Mouse (Mus musculus) midbrain, postnatal 0 days (tissue): ENCODE measurements at regions not wholly inside any gene's neighbourhood (a gene's known extent, or its start where the extent isn't known, plus 50 kb on each side); places are given as distances from the start of the nearest gene placed in this dataset.

Experiments used
- ATAC-seq: fragments of 200-750 bp; cut with Nextera tagmentation; 2 replicates; pipeline ENCODE4 v1.8.0; 2017; ENCODE audit warnings: moderate number of reproducible peaks, mild to moderate bottlenecking, moderate TSS enrichment, moderate library complexity; ENCODE audit not compliant: low FRiP score
- DNase-seq: peaks from one replicate; pipeline ENCODE4 v3.0.0-alpha.2; 2015; ENCODE audit warnings: low spot score
- H3K27ac ChIP-seq: fragments of 300-500 bp; sonication (generic); 2 replicates; pipeline ENCODE4 v1.5.1; 2014; ENCODE audit warnings: low read depth, mild to moderate bottlenecking, low read length, mixed read lengths
- H3K27me3 ChIP-seq: fragments of 300-500 bp; sonication (generic); 2 replicates; pipeline ENCODE4 v1.6.1; 2014; ENCODE audit warnings: low read length, control low read depth, mixed read lengths; ENCODE audit not compliant: insufficient read depth
- H3K36me3 ChIP-seq: fragments of 300-500 bp; sonication (generic); 2 replicates; pipeline ENCODE4 v1.6.1; 2014; ENCODE audit warnings: low read length, control low read depth, mixed read lengths; ENCODE audit not compliant: insufficient read depth
- H3K4me1 ChIP-seq: fragments of 300-500 bp; sonication (generic); 2 replicates; pipeline ENCODE4 v1.6.1; 2014; ENCODE audit warnings: mild to moderate bottlenecking, control low read depth, antibody characterized with exemption, low read length, mixed read lengths; ENCODE audit not compliant: insufficient read depth
- H3K4me2 ChIP-seq: fragments of 300-500 bp; sonication (generic); 2 replicates; pipeline ENCODE4 v1.6.1; 2014; ENCODE audit warnings: low read depth, mild to moderate bottlenecking, low read length, mixed read lengths; ENCODE audit not compliant: poor library complexity, severe bottlenecking
- H3K4me3 ChIP-seq: fragments of 300-500 bp; sonication (generic); 2 replicates; pipeline ENCODE4 v1.5.1; 2014; ENCODE audit warnings: low read depth, mild to moderate bottlenecking, low read length, moderate library complexity
- H3K9ac ChIP-seq: fragments of 300-500 bp; sonication (generic); replicated peaks from 2 replicates; pipeline ENCODE4 v1.6.1; 2014; ENCODE audit warnings: mild to moderate bottlenecking, low read length, moderate library complexity, mixed read lengths; ENCODE audit not compliant: poor library complexity, severe bottlenecking
- H3K9me3 ChIP-seq: fragments of 300-500 bp; sonication (generic); 2 replicates; pipeline ENCODE4 v1.6.1; 2016; ENCODE audit warnings: low read length, control low read depth
- CTCF ChIP-seq: IDR thresholded peaks from 2 replicates; pipeline ENCODE4 v1.5.1; 2016; ENCODE audit warnings: antibody characterized with exemption, mild to moderate bottlenecking
- WGBS: fragments of 180-500 bp; shearing (Covaris S2); extraction: QIAGEN DNeasy Blood & Tissue Kit; methylation state at CpG from one replicate; pipeline ENCODE4 v1.1.7; 2014; 5-methylcytosine and 5-hydroxymethylcytosine counted together

DNA sequence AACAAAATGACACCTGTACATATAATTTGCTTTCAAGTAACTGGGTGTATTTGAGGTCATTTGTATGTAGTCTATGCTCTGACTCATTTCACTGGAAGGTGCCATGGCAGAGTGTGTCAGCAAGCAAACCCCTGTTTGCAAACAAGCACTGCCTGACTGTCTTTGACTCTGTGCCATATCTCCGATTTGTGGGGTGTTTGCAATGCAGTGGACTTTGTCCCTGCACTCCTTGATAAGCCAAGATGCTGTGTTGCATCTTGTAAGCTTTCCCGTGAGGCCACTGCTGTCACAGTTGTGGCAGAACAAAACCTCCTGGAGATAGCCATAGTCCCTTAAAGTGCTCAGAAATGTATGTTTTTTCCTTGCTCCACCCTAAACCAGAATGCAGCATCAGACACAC, 165.7 kb upstream of the Smarca2 start:
- Histone ChIP-seq H3K9me3 (no peaks in the 10 kb centered on the region), H3K27ac (no peak overlapping the region), H3K27me3 (no peaks in the 10 kb centered on the region), H3K4me1 (no peaks in the 10 kb centered on the region), H3K36me3 (no peaks in the 10 kb centered on the region), H3K4me2 (no peak overlapping the region), H3K9ac (no peak overlapping the region), H3K4me3 (no peak overlapping the region)
- 86% methylated on average over 2 of the region's 2 CpGs for WGBS
- no peak for ATAC-seq
- no peak for DNase-seq
- no peak for TF ChIP-seq CTCF

DNA sequence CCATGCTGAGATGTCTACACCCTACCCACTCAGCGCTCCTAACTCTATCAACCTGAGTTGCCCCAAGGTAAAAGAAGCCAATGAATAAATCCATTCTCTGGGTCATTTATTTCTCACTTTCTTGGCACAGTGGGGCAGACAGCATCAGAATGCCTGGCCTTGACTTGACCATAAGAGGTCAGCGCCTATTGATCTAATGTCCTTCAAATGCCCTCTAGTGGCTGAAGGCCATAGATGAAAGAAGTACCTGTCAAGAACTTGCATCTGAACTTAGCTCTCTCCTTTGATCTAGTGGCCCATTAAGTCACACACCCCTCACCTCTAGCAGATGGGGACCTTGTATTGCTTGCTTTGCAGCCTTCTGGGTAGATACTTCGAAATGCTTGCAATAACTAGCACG, 159.5 kb upstream of the Smarca2 start:
- H3K36me3 ChIP-seq = no peaks in the 10 kb centered on the region
- H3K4me2 ChIP-seq = no peak overlapping the region
- H3K4me3 ChIP-seq = no peak overlapping the region
- ATAC-seq (no peak), DNase-seq (no peak)
- no peak overlapping the region for H3K9ac ChIP-seq
- peak; percentile 13; the same call in 1 of the 2 replicates for TF ChIP-seq CTCF
- H3K27me3 ChIP-seq = no peaks in the 10 kb centered on the region
- no peak overlapping the region for H3K27ac ChIP-seq
- H3K4me1 ChIP-seq = no peaks in the 10 kb centered on the region
- H3K9me3 ChIP-seq = no peaks in the 10 kb centered on the region
- WGBS = 81% methylated on average over 4 of the region's 4 CpGs

DNA sequence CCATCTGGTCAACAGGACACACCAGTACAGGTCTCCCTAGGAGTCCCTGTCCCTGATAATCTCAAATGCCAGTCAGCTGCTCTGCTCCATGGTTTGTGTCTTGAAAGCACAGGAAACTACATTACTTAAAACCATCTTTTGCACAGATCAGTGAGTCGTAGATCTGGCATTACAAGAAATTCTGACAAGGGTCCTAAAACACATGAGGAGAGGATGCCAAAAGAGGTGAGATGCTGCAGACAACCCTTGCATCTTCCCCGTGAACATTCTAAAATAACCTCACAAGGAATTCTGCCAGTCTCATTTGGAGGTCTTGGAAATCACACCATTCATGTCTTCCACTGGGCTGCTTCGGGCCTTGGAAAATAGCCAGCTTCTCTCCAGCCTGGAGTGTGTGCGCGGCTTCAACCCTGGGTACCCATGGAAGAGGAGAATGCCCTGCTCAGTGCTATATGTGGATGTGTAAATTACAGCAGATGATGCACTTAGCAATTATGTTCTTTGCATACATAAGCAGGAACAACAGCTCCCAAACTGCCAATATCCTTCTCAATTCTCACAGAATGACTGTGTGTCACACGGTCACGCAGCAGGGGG, 157.3 kb upstream of the Smarca2 start:
- H3K4me2 ChIP-seq = no peak overlapping the region
- WGBS = 73% methylated on average over 7 of the region's 7 CpGs
- H3K4me1 ChIP-seq = no peaks in the 10 kb centered on the region
- DNase-seq (peak; percentile 37), ATAC-seq (no peak)
- H3K9me3 ChIP-seq = no peaks in the 10 kb centered on the region
- H3K27me3 ChIP-seq = no peaks in the 10 kb centered on the region
- no peaks in the 10 kb centered on the region for H3K36me3 ChIP-seq
- no peak overlapping the region for H3K27ac ChIP-seq
- H3K4me3 ChIP-seq = no peak overlapping the region
- H3K9ac ChIP-seq = no peak overlapping the region
- TF ChIP-seq CTCF = no peak

DNA sequence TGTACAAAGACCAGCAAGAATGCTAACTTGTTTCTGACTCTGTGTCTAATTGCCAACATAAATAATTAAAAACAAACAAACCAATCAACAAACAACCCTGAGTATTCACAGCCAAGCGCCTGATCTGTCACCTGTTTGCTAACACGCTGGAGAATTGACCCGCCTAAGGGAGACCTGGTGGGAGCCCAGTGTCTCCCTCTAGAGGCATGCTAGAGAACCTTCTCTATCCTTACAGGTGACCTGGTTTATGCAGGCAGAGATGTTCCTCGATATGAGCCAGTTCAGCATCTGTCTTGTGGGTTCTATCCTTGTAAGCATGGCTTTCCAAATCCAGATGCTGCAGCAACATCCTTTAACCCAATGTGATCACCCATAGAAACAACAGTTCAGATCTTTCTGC, 143.1 kb upstream of the Smarca2 start:
- TF ChIP-seq CTCF = peak; percentile 36; the same call in 1 of the 2 replicates
- no peak overlapping the region for H3K4me3 ChIP-seq
- H3K27ac ChIP-seq = no peak overlapping the region
- no peak for ATAC-seq
- H3K27me3 ChIP-seq = no peaks in the 10 kb centered on the region
- H3K9me3 ChIP-seq = no peaks in the 10 kb centered on the region
- H3K4me1 ChIP-seq = no peaks in the 10 kb centered on the region
- H3K9ac ChIP-seq = no peak overlapping the region
- 57% methylated on average over 4 of the region's 4 CpGs for WGBS
- no peaks in the 10 kb centered on the region for H3K36me3 ChIP-seq
- no peak for DNase-seq
- no peak overlapping the region for H3K4me2 ChIP-seq

DNA sequence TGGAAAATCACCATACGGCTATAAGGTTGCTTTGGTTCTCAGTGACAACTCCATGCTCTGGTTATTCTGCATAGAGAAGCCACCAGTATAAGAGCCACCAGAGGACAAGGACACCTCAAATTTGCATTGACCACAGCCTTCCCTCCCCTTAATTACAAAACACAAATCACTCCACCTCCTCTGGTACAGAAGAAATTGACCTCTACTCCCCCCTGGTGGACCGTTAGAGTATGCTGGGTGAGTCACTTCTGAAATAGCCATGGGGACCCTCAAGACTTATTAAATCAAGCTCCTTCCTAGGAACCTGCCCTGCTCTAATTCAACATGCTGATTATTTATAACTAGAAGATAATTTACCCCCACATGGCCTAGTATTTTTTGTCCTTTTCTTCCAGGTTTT, 139.6 kb upstream of the Smarca2 start:
- peak; percentile 75 for TF ChIP-seq CTCF
- Histone ChIP-seq H3K36me3 (no peaks in the 10 kb centered on the region), H3K4me2 (no peak overlapping the region), H3K27ac (no peak overlapping the region), H3K9ac (no peak overlapping the region), H3K9me3 (no peaks in the 10 kb centered on the region), H3K27me3 (no peaks in the 10 kb centered on the region), H3K4me1 (no peaks in the 10 kb centered on the region), H3K4me3 (no peak overlapping the region)
- WGBS = 57% methylated on average over 2 of the region's 2 CpGs
- DNase-seq = peak; percentile 70
- 0 out of 2 replicates have a peak, but pooled peaks have one; percentile 49 for ATAC-seq

DNA sequence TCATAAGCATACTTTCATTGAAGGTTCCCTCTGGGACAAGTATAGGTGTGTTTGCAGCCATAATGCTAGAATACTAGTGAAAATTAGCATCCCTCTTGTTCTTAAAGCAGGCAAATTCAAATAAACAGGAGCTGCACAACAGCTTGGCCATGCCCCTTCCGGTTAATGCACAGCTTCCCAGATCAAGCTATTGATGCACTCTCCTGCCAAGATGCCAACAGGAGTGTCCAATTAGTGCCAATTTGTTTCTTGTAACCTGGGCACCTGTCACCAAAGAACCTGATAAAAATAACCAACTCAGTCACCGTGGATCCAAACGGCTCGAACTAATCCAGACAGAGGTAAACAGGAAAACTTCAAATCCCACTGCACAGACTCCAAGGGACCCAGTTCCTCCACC, 138.6 kb upstream of the Smarca2 start:
- no peak overlapping the region for H3K4me3 ChIP-seq
- no peak overlapping the region for H3K27ac ChIP-seq
- no peak overlapping the region for H3K9ac ChIP-seq
- no peak for TF ChIP-seq CTCF
- WGBS = 64% methylated on average over 4 of the region's 4 CpGs
- H3K36me3 ChIP-seq = no peaks in the 10 kb centered on the region
- H3K9me3 ChIP-seq = no peaks in the 10 kb centered on the region
- no peaks in the 10 kb centered on the region for H3K4me1 ChIP-seq
- no peak for DNase-seq
- no peak for ATAC-seq
- H3K4me2 ChIP-seq = no peak overlapping the region
- no peaks in the 10 kb centered on the region for H3K27me3 ChIP-seq
